Mouse (Mus musculus): ENCODE measurements around the gene Qrich2. TPM values are rescaled to one million over a fixed set of nuclear protein-coding genes. Genes with fewer than 3 reads are reported as not detected.

The Qrich2 gene
- total RNA-seq, 2 experiments from 2014 or later, result not detected

Other genes starting within 250 kb of the Qrich2 start
- under 1 TPM; 0.83 to 0.93 TPM for gene Evpl, start 228.2 kb downstream of the Qrich2 start, total RNA-seq (2021)
- 10 to 100 TPM; 54.4 to 55.6 TPM for gene Srp68, start 192.0 kb downstream of the Qrich2 start, total RNA-seq (2021)
- not detected for gene Galr2, start 185.3 kb downstream of the Qrich2 start, total RNA-seq (2021)
- gene Exoc7, start 159.0 kb downstream of the Qrich2 start, total RNA-seq (2021), result 10 to 100 TPM; 44.3 to 52.3 TPM
- 1 to 10 TPM in 1 of 2 experiments, under 1 TPM in 1; 0.07 to 1.5 TPM for gene Foxj1, start 130.8 kb downstream of the Qrich2 start, total RNA-seq (2021)
- 1 to 10 TPM; 5.8 to 8.8 TPM for gene Rnf157, start 53.2 kb downstream of the Qrich2 start, total RNA-seq (2021)
- 10 to 100 TPM; 41.2 to 42.9 TPM for gene Ubald2, start 32.1 kb downstream of the Qrich2 start, total RNA-seq (2021)
- 10 to 100 TPM; 41.5 to 45.4 TPM for gene Prpsap1, start 28.0 kb upstream of the Qrich2 start, total RNA-seq (2021)
- gene Sphk1, start 64.7 kb upstream of the Qrich2 start, total RNA-seq (2021), result 1 to 10 TPM; 2.6 to 2.7 TPM
- gene Ube2o, start 115.2 kb upstream of the Qrich2 start, total RNA-seq (2021), result 10 to 100 TPM; 43.3 to 49.2 TPM
- gene Aanat, start 120.2 kb upstream of the Qrich2 start, total RNA-seq (2021), result not detected
- 10 to 100 TPM; 15.1 to 15.3 TPM for gene Rhbdf2, start 160.8 kb upstream of the Qrich2 start, total RNA-seq (2021)
- 1 to 10 TPM; 1.4 to 1.9 TPM for gene Prcd, start 187.3 kb upstream of the Qrich2 start, total RNA-seq (2021)
- 10 to 100 TPM; 50.4 to 57.4 TPM for gene Cygb, start 188.1 kb upstream of the Qrich2 start, total RNA-seq (2021)